In genomic region chr16:14112742-14113141, GRCm38 (mm10) we compare ENCODE assay signal across 18 mouse cellular contexts. TPM values are rescaled to one million over a fixed set of nuclear protein-coding genes. Genes with fewer than 3 reads are reported as not detected.
A peak's percentile ranks its signal among the peaks of the same experiment; 100 is the strongest.
DNase-seq lines count a peak whose midpoint lies in the region; ATAC-seq and TF ChIP-seq lines count a peak whose summit lies in the region.
"Had no signal": no experiment of that assay in that cellular context is flagged by ENCODE, and none has a peak within 500 bp of the region (broad histone marks: within the 10 kb centered on the region; RNA-seq: fewer than 3 reads in every experiment).

No protein-coding gene starts in this region.

- H3K36me3 ChIP-seq in MEL (ENCODE audit: control insufficient read depth in 1 of 2, insufficient read depth in 2 of 2, low read length in 2 of 2) = peaks cover 2 to 36% of the 10 kb centered on the region in 2 experiments; a peak in 3 of 4 replicates

- no peak for TF ChIP-seq CTCF in layer of hippocampus, adult 2 months (conservative IDR thresholded peaks at IDR 0.05)
- no peak for TF ChIP-seq CTCF in MEL (IDR thresholded peaks at IDR 0.05 in 2 of 3, conservative IDR thresholded peaks at IDR 0.05 in 1 of 3; ENCODE audit: control insufficient read depth in 1 of 3, insufficient read depth in 1 of 3, low read depth in 2 of 3, low read length in 3 of 3, poor library complexity in 1 of 3, severe bottlenecking in 1 of 3)

- peak; percentile 52 for DNase-seq in layer of hippocampus, adult 9-11 months
- no peak for DNase-seq in layer of hippocampus, adult 2 months (ENCODE audit: low spot score in 2 of 2)
- peak; percentile 83 for DNase-seq in MEL (ENCODE audit: low read depth, low spot score)
- DNase-seq in MEL-GATA-1-ER (ENCODE audit: extremely low read depth, low read depth) = peak; percentile 53
- no peak for DNase-seq in spleen, adult 12 weeks (ENCODE audit: low spot score)
- DNase-seq in gastrocnemius, postnatal 36 days = no peak
- DNase-seq: adrenal gland, postnatal 10 days; cerebellum, adult 2 months; cerebellum, postnatal 14 days; embryo, embryonic 11 days had no signal

- H3K9ac ChIP-seq in MEL (ENCODE audit: control insufficient read depth, low read depth, low read length, poor library complexity, severe bottlenecking) = no peak overlapping the region
- H3K9ac ChIP-seq: embryonic facial prominence, embryonic 15.5 days; forebrain, embryonic 15.5 days; hindbrain, embryonic 13.5 days had no signal

- intact Hi-C loops in gastrocnemius, postnatal 36 days (cut with DNase I) = no loop called here

- no peak for TF ChIP-seq POLR2A in MEL (IDR thresholded peaks at IDR 0.05; ENCODE audit: control insufficient read depth in 1 of 2, insufficient read depth in 1 of 2, low read depth in 1 of 2, low read length in 2 of 2, poor library complexity in 1 of 2)

- ATAC-seq in granulocyte monocyte progenitor cell, adult 5-6 weeks (replicated peaks; ENCODE audit: poor library complexity, severe bottlenecking) = peak; percentile 50
- ATAC-seq: forebrain, embryonic 15.5 days; hindbrain, postnatal 0 days had no signal

- no peaks in the 10 kb centered on the region for H3K79me2 ChIP-seq in MEL (ENCODE audit: control insufficient read depth, insufficient read depth, low read length, poor library complexity)

- no peak overlapping the region; the same call in 1 of the 2 replicates for H3K27ac ChIP-seq in layer of hippocampus, adult 2 months
- H3K27ac ChIP-seq in MEL (ENCODE audit: control insufficient read depth, low read depth, low read length) = peak overlapping the region; percentile 27
- H3K27ac ChIP-seq: embryonic facial prominence, embryonic 15.5 days; forebrain, embryonic 10.5 days; forebrain, embryonic 15.5 days; heart, embryonic 10.5 days; hindbrain, embryonic 13.5 days; hindbrain, postnatal 0 days had no signal

- no peaks in the 10 kb centered on the region for H3K9me3 ChIP-seq in MEL (replicated peaks; ENCODE audit: insufficient read depth, low read length)
- H3K9me3 ChIP-seq: embryonic facial prominence, embryonic 15.5 days; forebrain, embryonic 10.5 days; forebrain, embryonic 15.5 days; heart, embryonic 10.5 days; hindbrain, embryonic 13.5 days had no signal

- H3K4me3 ChIP-seq in layer of hippocampus, adult 2 months = no peak overlapping the region
- no peak overlapping the region for H3K4me3 ChIP-seq in MEL (ENCODE audit: control insufficient read depth in 1 of 2, insufficient read depth in 1 of 2, low read depth in 2 of 2, low read length in 2 of 2)
- H3K4me3 ChIP-seq: embryonic facial prominence, embryonic 15.5 days; erythroblast, embryonic 14.5 days; forebrain, embryonic 10.5 days; forebrain, embryonic 15.5 days; heart, embryonic 10.5 days; hindbrain, embryonic 13.5 days had no signal

- H3K4me1 ChIP-seq in MEL (ENCODE audit: control insufficient read depth in 1 of 2, insufficient read depth in 2 of 2, low read length in 2 of 2) = peaks cover 12 to 34% of the 10 kb centered on the region in 2 experiments
- H3K4me1 ChIP-seq: embryonic facial prominence, embryonic 15.5 days; forebrain, embryonic 10.5 days; forebrain, embryonic 15.5 days; heart, embryonic 10.5 days; hindbrain, embryonic 13.5 days had no signal

- no peak for TF ChIP-seq RAD21 in MEL (IDR thresholded peaks at IDR 0.05; ENCODE audit: low read depth, low read length)

- no peaks in the 10 kb centered on the region for H3K27me3 ChIP-seq in MEL (ENCODE audit: control insufficient read depth in 1 of 2, insufficient read depth in 2 of 2, low read length in 2 of 2)
- H3K27me3 ChIP-seq: embryonic facial prominence, embryonic 15.5 days; forebrain, embryonic 15.5 days; hindbrain, embryonic 13.5 days had no signal

- TF ChIP-seq EP300 in MEL (IDR thresholded peaks at IDR 0.05; ENCODE audit: low read depth in 1 of 2, low read length in 2 of 2) = peak; percentile 32 to 63; a peak in 2 of 4 replicates

TF ChIP-seq in MEL, 35 proteins besides CTCF, POLR2A, EP300 and RAD21:
- TF ChIP-seq MXI1 (IDR thresholded peaks at IDR 0.05; ENCODE audit: low read depth, low read length) (no peak), CHD1 (IDR thresholded peaks at IDR 0.05; ENCODE audit: low read depth, low read length) (no peak), BHLHE40 (IDR thresholded peaks at IDR 0.05; ENCODE audit: borderline replicate concordance, low read depth, low read length) (no peak), POLR2AphosphoS2 (IDR thresholded peaks at IDR 0.05; ENCODE audit: low read length) (no peak), NRF1 (IDR thresholded peaks at IDR 0.05; ENCODE audit: insufficient read depth, low read depth, low read length, poor library complexity, severe bottlenecking) (no peak), ZC3H11A (IDR thresholded peaks at IDR 0.05; ENCODE audit: low read depth, low read length) (no peak), ETS1 (IDR thresholded peaks at IDR 0.05; ENCODE audit: low read depth, low read length) (no peak), TCF12 (IDR thresholded peaks at IDR 0.05; ENCODE audit: low read depth, low read length) (no peak), ZKSCAN1 (IDR thresholded peaks at IDR 0.05; ENCODE audit: low read depth, low read length) (no peak), SIN3A (IDR thresholded peaks at IDR 0.05; ENCODE audit: low read length) (no peak), HCFC1 (IDR thresholded peaks at IDR 0.05; ENCODE audit: low read depth, low read length) (no peak), TBP (IDR thresholded peaks at IDR 0.05; ENCODE audit: low read depth, low read length) (no peak), MAZ (IDR thresholded peaks at IDR 0.05; ENCODE audit: low read depth, low read length) (no peak), MAX (IDR thresholded peaks at IDR 0.05; ENCODE audit: low read length) (no peak), RCOR1 (IDR thresholded peaks at IDR 0.05; ENCODE audit: low read depth, low read length) (no peak), JUND (IDR thresholded peaks at IDR 0.05; ENCODE audit: low read depth, low read length) (no peak)

RNA-seq across cellular contexts. Expression of gene Nde1, which starts 50.3 kb away (rescaled TPM):
- total RNA-seq in layer of hippocampus, adult 2 months (2021) = 10 to 100 TPM; 30.9 to 32.6 TPM
- 25.2 and 25.8 TPM in 2 replicates for total RNA-seq in MEL (2012; rRNA removed)
- 10 to 100 TPM in 1 of 2 experiments, not detected in 1; 42.5 TPM for polyA plus RNA-seq in MEL (2012; ENCODE audit: insufficient read depth in 1 of 2, insufficient read length in 2 of 2, low read depth in 1 of 2, low replicate concordance in 2 of 2, missing spikeins in 1 of 2)
- 38.7 and 56.9 TPM in 2 replicates for total RNA-seq in granulocyte monocyte progenitor cell, adult 5-6 weeks (2014; fragmentation: Nextera tagmentation)
- 60.4 and 67.8 TPM in 2 replicates for total RNA-seq in granulocyte monocyte progenitor cell, adult 5-6 weeks (2017)
- 10 to 100 TPM; 24.7 to 29.8 TPM for total RNA-seq in gastrocnemius, postnatal 36 days (2021)

RNA-seq across cellular contexts. Expression of gene Marf1, which starts 50.4 kb away (rescaled TPM):
- total RNA-seq in layer of hippocampus, adult 2 months (2021) = 100 to 1,000 TPM; 134 to 138 TPM
- 8.7 and 9.3 TPM in 2 replicates for total RNA-seq in MEL (2012; rRNA removed)
- 10 to 100 TPM in 1 of 2 experiments, not detected in 1; 16.2 TPM for polyA plus RNA-seq in MEL (2012; ENCODE audit: insufficient read depth in 1 of 2, insufficient read length in 2 of 2, low read depth in 1 of 2, low replicate concordance in 2 of 2, missing spikeins in 1 of 2)
- 40.0 and 48.2 TPM in 2 replicates for total RNA-seq in granulocyte monocyte progenitor cell, adult 5-6 weeks (2014; fragmentation: Nextera tagmentation)
- 21.6 and 23.6 TPM in 2 replicates for total RNA-seq in granulocyte monocyte progenitor cell, adult 5-6 weeks (2017)
- total RNA-seq in gastrocnemius, postnatal 36 days (2021) = 10 to 100 TPM; 17.5 to 18.8 TPM

Comparison
In these comparisons a context has a peak if more than half of its experiments do, and no peak if none do; other contexts are left out.
1. DNase-seq: peak in layer of hippocampus, adult 9-11 months (single experiment), MEL (single experiment) and MEL-GATA-1-ER (single experiment); none in layer of hippocampus, adult 2 months (0 of 2), spleen, adult 12 weeks (single experiment) and gastrocnemius, postnatal 36 days (0 of 2).